Mouse (Mus musculus): ENCODE results near the gene Prkd2.

DNA sequence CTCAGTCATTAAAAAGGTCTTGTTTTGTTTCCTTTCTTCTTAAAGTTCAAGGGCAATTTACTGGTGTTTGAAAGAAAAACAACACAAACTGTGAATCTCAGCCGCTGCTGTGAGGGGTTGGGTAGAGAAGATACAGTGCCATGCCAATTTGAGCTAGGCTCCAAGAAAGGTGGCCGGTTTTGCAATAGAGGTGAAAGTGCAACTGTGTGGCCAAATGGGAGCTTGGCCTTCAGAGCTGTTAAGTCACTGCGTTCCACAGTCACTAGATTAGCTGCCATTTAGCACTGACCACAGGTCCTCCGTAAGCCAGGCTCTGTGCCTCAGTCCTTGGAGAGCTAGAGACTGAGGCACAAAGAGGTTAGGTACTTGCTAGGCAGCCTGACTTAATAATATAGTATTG lies 8.9 kb downstream of the Prkd2 start:
- TF ChIP-seq GATA1 (IDR thresholded peaks at IDR 0.05; ENCODE audit: borderline replicate concordance, low read length) (no peak), CTCF (IDR thresholded peaks at IDR 0.05; ENCODE audit: low read depth, low read length) (no peak), GATA2 (IDR thresholded peaks at IDR 0.05; ENCODE audit: borderline replicate concordance, low read depth, low read length) (no peak), POLR2AphosphoS5 (IDR thresholded peaks at IDR 0.05; ENCODE audit: insufficient replicate concordance, low read depth, low read length) (no peak), TAL1 (conservative IDR thresholded peaks at IDR 0.05; ENCODE audit: low read depth, low read length) (no peak)

All from G1E (cell line).